Mouse (Mus musculus) layer of hippocampus, adult 9-10 months (tissue): ENCODE results near the gene Pnpla5.
"Not testable (repeated sequence)": the region's sequence is repeated elsewhere in the genome, so short reads cannot be mapped to it uniquely, and the experiment has no call there.

ENCODE experiments used
- DNase-seq: peaks from one replicate; pipeline ENCODE4 v3.0.0; 2022; ENCODE audit warnings: low spot score

The Pnpla5 gene

GRCm38 (mm10) chr15:84116466-84116865 lies 6.5 kb downstream of the Pnpla5 start:
- no peak for DNase-seq

GRCm38 (mm10) chr15:84115727-84116126 lies 7.2 kb downstream of the Pnpla5 start:
- DNase-seq = no peak

- no peak for DNase-seq
Measured at GRCm38 (mm10) chr15:84113873-84114272, 9.1 kb downstream of the Pnpla5 start.

GRCm38 (mm10) chr15:84108899-84109298 lies 14.1 kb downstream of the Pnpla5 start:
- DNase-seq = no peak

- no peak for DNase-seq
Measured at GRCm38 (mm10) chr15:84105924-84106500, 17.0 kb downstream of the Pnpla5 start.

- no peak for DNase-seq
Measured at GRCm38 (mm10) chr15:84105105-84105923, 17.7 kb downstream of the Pnpla5 start, which contains the start of gene Sult4a1. Gene Sult4a1 (minus strand): TSS chr15:84105754.

DNA sequence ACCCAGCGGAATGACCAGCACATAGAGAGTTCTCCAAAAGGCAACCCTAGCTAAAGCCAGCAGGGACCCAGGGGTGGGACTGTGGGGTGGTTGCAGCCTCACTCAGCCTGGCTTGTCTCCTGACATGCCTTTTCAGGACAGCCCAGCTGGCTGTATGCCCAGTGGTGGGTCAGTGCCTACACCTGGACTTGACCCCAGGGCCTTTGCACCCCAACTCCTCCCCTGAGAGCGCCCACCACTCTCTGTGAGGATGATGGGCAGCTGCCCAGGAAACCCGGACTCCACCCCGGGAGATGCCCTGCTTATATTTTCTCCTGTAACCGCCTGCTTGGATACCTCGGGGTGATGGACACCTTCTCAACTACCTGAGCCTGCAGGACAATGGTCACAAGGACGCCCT lies 18.3 kb downstream of the Pnpla5 start:
- no peak for DNase-seq

DNA sequence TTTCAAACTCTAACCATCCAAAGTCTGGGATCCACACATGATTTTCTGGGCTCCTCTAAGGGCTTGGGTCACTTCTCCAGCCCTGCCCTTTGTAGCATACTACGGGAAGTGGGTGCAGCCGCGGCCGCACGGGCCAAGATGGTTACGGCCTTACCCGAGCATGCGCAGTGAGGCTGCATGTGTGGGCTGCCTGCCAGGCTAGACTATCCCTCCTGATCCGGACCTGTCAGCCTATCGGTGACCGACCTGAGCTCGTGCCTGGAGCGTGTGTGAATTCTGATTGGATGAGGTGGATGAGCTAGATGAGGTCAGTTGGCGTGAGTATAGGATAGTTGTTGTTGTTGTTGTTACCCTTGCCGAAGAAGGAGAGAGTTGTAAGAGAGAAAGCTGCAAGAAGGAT lies 25.4 kb downstream of the Pnpla5 start:
- not testable (repeated sequence) for DNase-seq

DNA sequence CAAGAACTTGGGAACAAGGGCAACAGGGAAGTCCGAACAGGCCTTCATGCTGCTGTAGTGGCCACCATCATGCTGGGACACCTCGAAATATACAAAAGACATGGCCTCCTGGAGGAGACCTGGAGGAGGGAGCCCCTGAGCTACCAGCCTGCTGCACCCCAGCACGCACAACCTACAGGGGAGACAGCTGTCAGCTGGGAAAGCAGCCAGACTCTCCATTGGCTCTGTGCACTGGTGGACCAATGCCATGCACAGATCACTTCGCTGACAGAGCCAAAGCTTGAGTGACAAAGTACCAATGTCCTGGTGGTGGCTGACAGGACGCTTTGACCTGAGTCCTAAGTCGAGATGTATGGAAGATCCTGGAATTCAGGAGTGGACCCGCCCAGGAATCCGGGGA lies 26.9 kb downstream of the Pnpla5 start:
- no peak for DNase-seq

DNA sequence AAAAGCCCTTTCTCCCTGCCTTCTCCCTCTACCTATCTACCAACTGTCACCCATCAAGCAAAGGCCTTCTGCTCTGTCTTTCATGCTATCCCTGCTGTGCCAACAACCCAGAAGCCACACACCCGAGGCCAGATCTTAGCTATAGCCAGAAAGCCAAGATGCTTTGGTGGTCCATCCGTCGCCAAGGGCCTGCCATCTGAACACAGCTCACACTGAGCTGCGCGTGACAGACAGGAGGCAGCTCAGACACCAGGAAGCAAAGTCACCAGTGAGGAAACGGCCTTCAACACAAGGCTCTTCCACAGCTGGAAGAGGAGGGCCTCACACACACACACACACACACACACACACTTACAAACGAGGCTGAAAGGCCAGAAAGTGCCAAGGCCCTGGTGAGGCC lies 28.1 kb downstream of the Pnpla5 start:
- DNase-seq = no peak

DNA sequence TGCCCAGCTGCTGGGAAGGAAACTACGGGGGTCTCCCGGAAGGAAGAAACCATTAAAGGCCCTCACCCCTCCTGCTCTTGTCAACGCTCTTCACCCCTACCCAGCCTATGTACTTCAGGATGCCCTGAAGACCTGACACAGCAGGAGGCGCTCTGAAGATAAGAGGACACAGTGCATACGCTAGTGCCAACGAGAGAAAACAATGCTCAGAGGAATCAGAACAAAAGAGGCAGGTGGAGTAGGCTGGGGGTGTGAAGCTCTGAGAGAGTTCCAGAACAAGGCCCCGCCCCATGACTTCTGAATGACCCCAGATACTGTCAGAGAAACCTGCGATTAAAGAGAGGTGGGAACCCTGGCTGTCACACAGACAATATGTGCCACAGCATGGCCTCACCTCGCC lies 36.2 kb downstream of the Pnpla5 start:
- no peak for DNase-seq

GRCm38 (mm10) chr15:84086364-84086763 lies 36.6 kb downstream of the Pnpla5 start:
- no peak for DNase-seq

GRCm38 (mm10) chr15:84080069-84080468 lies 42.9 kb downstream of the Pnpla5 start:
- no peak for DNase-seq

- DNase-seq = no peak
Measured at GRCm38 (mm10) chr15:84079519-84079918, 43.5 kb downstream of the Pnpla5 start.

GRCm38 (mm10) chr15:84078667-84079066 lies 44.3 kb downstream of the Pnpla5 start:
- no peak for DNase-seq

- no peak for DNase-seq
Measured at GRCm38 (mm10) chr15:84077151-84077550, 45.8 kb downstream of the Pnpla5 start.

DNA sequence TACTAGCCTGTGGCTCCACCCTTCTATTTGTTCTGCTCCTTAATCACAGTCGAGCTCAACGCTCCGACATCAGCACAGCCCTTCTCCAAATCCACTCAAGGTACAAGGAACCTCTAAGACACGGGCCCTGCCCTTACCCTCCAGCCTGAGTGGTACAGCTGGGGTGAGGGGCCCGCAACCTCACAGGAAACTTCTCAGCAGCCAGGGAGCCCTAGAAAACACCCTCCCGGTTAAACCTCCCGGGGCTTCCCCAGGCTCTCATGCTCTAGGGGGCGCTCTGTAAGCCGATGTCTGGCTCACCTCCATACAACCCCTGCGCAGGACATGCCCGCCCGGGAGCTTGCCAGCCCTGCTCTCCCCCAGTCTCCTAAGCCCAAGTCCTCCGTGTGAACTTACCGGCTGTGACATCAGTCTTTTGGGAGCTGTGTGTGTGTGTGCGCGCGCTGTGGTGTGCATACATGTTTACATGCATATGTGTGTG lies 48.2 kb downstream of the Pnpla5 start:
- DNase-seq = no peak

DNA sequence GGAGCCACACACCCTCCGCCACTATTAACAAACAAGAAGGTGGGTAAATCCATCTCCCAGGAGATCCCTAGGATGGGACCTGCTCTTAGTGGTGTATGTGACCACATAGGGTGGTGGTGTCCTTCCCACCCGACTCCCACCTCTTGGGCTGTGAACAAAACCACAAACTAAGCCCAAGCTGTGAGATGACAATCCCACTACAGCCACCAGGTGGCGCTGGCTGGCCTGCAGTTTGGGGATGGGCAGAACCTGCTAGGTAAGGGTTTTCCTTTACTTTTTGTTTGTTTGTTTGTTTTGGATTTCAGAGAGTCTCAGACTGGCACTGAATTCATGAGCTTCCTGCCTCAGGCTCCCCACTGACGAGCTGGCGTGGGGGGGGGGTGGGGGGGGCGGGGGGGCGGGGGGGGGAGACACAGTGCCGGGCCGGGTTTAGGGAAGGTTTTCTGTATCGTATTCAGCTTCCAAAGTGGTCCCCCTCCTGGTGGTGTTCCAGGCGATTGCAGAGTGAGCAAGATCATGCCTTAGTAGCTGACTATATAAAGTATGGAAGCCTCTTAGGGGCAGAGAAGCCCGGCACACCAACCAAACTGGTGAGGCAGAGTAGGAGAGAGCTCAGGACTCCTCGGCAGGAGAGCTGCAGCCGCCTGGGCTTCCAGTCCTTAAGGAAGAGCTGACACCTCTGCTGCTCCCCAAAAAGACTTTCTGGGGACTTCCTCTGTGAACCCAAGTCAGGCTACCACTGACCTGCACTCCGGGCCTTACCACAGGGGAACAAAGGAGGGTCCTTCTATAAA lies 48.9 kb downstream of the Pnpla5 start:
- peak; percentile 45 for DNase-seq

GRCm38 (mm10) chr15:84073058-84073457 lies 49.9 kb downstream of the Pnpla5 start:
- no peak for DNase-seq

GRCm38 (mm10) chr15:84072226-84072625 lies 50.7 kb downstream of the Pnpla5 start:
- DNase-seq = peak; percentile 92

- DNase-seq = no peak
Measured at GRCm38 (mm10) chr15:84070116-84070676, 52.8 kb downstream of the Pnpla5 start.

GRCm38 (mm10) chr15:84069455-84070050 lies 53.4 kb downstream of the Pnpla5 start:
- no peak for DNase-seq
